Mouse (Mus musculus) small intestine, adult 2 months (tissue): ENCODE measurements around the gene Tas2r144.

ENCODE experiments used
- CTCF ChIP-seq: fragments of 200-500 bp; IDR thresholded peaks from 2 replicates; pipeline ENCODE4 v1.5.1; 2012; ENCODE audit warnings: low read depth, mild to moderate bottlenecking, control low read depth, inconsistent platforms, low read length, moderate library complexity, mixed read lengths; ENCODE audit not compliant: insufficient replicate concordance, insufficient read length; ENCODE audit errors: extremely low read depth
- POLR2A ChIP-seq: fragments of 200-500 bp; IDR thresholded peaks from 2 replicates; pipeline ENCODE4 v1.6.1; 2012; ENCODE audit warnings: low read depth, mild to moderate bottlenecking, control low read depth, inconsistent platforms, low read length, moderate library complexity

DNA sequence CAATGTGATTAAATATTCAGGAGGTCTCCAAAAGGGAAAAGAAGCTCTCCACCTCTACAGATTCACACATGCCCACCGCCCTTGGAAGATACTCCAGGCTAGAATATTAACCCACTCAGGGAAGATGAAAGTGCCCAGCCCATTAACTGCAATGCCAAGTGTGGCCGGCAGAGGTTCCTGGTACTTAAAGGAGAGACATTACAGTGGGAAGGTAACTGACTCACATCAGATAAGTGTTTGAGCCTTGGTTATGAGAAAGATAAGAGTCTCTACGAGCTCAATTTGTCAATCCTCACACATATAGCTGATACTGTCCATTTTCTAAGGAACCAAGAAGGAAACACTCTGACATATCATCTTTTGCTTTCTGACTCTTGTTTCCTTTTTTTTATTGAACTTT is 28.9 kb upstream of the Tas2r144 start:
- TF ChIP-seq POLR2A (no peak), CTCF (peak; percentile 32; the same call in 1 of the 2 replicates)
